In the genomic region with DNA sequence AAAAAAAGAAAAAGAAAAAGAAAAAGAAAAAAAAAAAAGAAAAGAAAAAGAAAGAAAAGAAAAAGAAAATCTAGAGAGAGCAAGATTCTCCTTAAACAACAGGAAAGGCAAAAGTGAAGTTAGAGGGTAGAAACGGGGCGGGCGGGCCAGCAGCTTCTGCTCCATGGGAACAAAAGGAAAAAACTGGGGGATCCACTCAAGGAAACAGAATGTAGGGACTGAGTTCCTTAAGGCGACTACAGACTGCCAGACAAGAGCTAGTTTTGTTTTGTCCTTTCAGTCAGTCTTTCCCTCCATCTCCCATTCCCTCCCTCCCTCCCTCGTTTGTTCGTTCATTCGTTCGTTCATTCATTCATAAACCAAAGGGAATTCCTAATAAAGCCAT, we compare ENCODE assay signal across 16 mouse cellular contexts. TPM values are rescaled to one million over a fixed set of nuclear protein-coding genes. Genes with fewer than 3 reads are reported as not detected.
DNase-seq lines count a peak whose midpoint lies in the region; ATAC-seq and TF ChIP-seq lines count a peak whose summit lies in the region.
"Had no signal": no experiment of that assay in that cellular context is flagged by ENCODE, and none has a peak within 500 bp of the region (broad histone marks: within the 10 kb centered on the region; RNA-seq: fewer than 3 reads in every experiment).

No protein-coding gene starts in this region.

- TF ChIP-seq POLR2A in lung, adult 2 months (IDR thresholded peaks at IDR 0.05; ENCODE audit: borderline replicate concordance, extremely low read depth, low read depth, low read length) = no peak

- no peaks in the 10 kb centered on the region for H3K27me3 ChIP-seq in forebrain, embryonic 12.5 days
- H3K27me3 ChIP-seq in forebrain, postnatal 0 days (ENCODE audit: insufficient read depth, low read length) = no peaks in the 10 kb centered on the region
- H3K27me3 ChIP-seq in hindbrain, embryonic 11.5 days (ENCODE audit: control insufficient read depth, insufficient read depth, low read length) = no peaks in the 10 kb centered on the region
- no peaks in the 10 kb centered on the region for H3K27me3 ChIP-seq in hindbrain, embryonic 13.5 days
- H3K27me3 ChIP-seq in lung, embryonic 16.5 days (ENCODE audit: control insufficient read depth, insufficient read depth, low read depth, low read length) = no peaks in the 10 kb centered on the region
- no peaks in the 10 kb centered on the region for H3K27me3 ChIP-seq in stomach, embryonic 14.5 days (ENCODE audit: control insufficient read depth, insufficient read depth, low read length)
- H3K27me3 ChIP-seq: hindbrain, embryonic 15.5 days had no signal

- no peak for DNase-seq in forebrain, postnatal 0 days
- no peak for DNase-seq in hindbrain, embryonic 11.5 days (ENCODE audit: low spot score)
- no peak for DNase-seq in lung, adult 2 months
- no peak for DNase-seq in spleen, adult 18-20 months
- DNase-seq: adrenal gland, postnatal 14 days; cerebellum, adult 2 months; kidney, adult 8-10 months; layer of hippocampus, adult 9-11 months; lung, postnatal 14 days; thymus, adult 18-20 months had no signal

- WGBS in forebrain, embryonic 12.5 days = 9% methylated on average over 8 of the region's 8 CpGs
- WGBS in forebrain, postnatal 0 days = 23% methylated on average over 8 of the region's 8 CpGs
- WGBS in hindbrain, embryonic 11.5 days = 21% methylated on average over 8 of the region's 8 CpGs
- 22% methylated on average over 8 of the region's 8 CpGs for WGBS in hindbrain, embryonic 13.5 days
- WGBS in lung, embryonic 16.5 days = 25% methylated on average over 8 of the region's 8 CpGs
- 60% methylated on average over 8 of the region's 8 CpGs for WGBS in lung, adult 2 months
- 31% methylated on average over 8 of the region's 8 CpGs for WGBS in stomach, embryonic 14.5 days

- H3K9me3 ChIP-seq in forebrain, embryonic 12.5 days = no peaks in the 10 kb centered on the region
- H3K9me3 ChIP-seq in forebrain, postnatal 0 days (ENCODE audit: low read length) = no peaks in the 10 kb centered on the region
- no peaks in the 10 kb centered on the region for H3K9me3 ChIP-seq in hindbrain, embryonic 11.5 days (ENCODE audit: control insufficient read depth, low read length)
- H3K9me3 ChIP-seq in hindbrain, embryonic 13.5 days = no peaks in the 10 kb centered on the region
- no peaks in the 10 kb centered on the region for H3K9me3 ChIP-seq in lung, embryonic 16.5 days (ENCODE audit: control insufficient read depth, low read length)
- no peaks in the 10 kb centered on the region for H3K9me3 ChIP-seq in stomach, embryonic 14.5 days (ENCODE audit: control insufficient read depth, low read depth, low read length)
- H3K9me3 ChIP-seq: hindbrain, embryonic 15.5 days had no signal

- 0 out of 2 replicates have a peak overlapping the region, but pooled peaks have one; percentile 46 for H3K27ac ChIP-seq in forebrain, embryonic 12.5 days
- no peak overlapping the region for H3K27ac ChIP-seq in forebrain, postnatal 0 days (ENCODE audit: low read depth, low read length)
- H3K27ac ChIP-seq in hindbrain, embryonic 11.5 days (ENCODE audit: low read depth, low read length) = peak overlapping the region; percentile 4; the same call in 1 of the 2 replicates
- no peak overlapping the region for H3K27ac ChIP-seq in hindbrain, embryonic 13.5 days
- peak overlapping the region; percentile 58 for H3K27ac ChIP-seq in lung, embryonic 16.5 days (ENCODE audit: low read length)
- H3K27ac ChIP-seq in stomach, embryonic 14.5 days (ENCODE audit: low read length) = peak overlapping the region; percentile 64; the same call in 1 of the 2 replicates
- H3K27ac ChIP-seq: hindbrain, embryonic 15.5 days had no signal

- H3K4me1 ChIP-seq in forebrain, embryonic 12.5 days = peaks cover 84% of the 10 kb centered on the region
- peaks cover 13% of the 10 kb centered on the region; the same call in 1 of the 2 replicates for H3K4me1 ChIP-seq in forebrain, postnatal 0 days (ENCODE audit: insufficient read depth)
- peaks cover 13% of the 10 kb centered on the region for H3K4me1 ChIP-seq in hindbrain, embryonic 11.5 days (replicated peaks; ENCODE audit: control insufficient read depth, insufficient read depth, low read length)
- peaks cover 69% of the 10 kb centered on the region for H3K4me1 ChIP-seq in hindbrain, embryonic 13.5 days (replicated peaks)
- H3K4me1 ChIP-seq in lung, embryonic 16.5 days (replicated peaks; ENCODE audit: control insufficient read depth, insufficient read depth, low read length) = peaks cover 46% of the 10 kb centered on the region
- H3K4me1 ChIP-seq in lung, adult 2 months (ENCODE audit: control insufficient read depth, insufficient read depth, low read length) = peaks cover 11% of the 10 kb centered on the region
- peaks cover 57% of the 10 kb centered on the region for H3K4me1 ChIP-seq in stomach, embryonic 14.5 days (ENCODE audit: control insufficient read depth, insufficient read depth, low read length)

- peaks cover 35% of the 10 kb centered on the region for H3K36me3 ChIP-seq in forebrain, embryonic 12.5 days (replicated peaks)
- peaks cover 30% of the 10 kb centered on the region for H3K36me3 ChIP-seq in forebrain, postnatal 0 days (ENCODE audit: insufficient read depth)
- H3K36me3 ChIP-seq in hindbrain, embryonic 11.5 days (ENCODE audit: control insufficient read depth, insufficient read depth, low read length) = no peaks in the 10 kb centered on the region
- no peaks in the 10 kb centered on the region for H3K36me3 ChIP-seq in hindbrain, embryonic 13.5 days
- H3K36me3 ChIP-seq in lung, embryonic 16.5 days (ENCODE audit: control insufficient read depth, insufficient read depth, low read length) = peaks cover 6% of the 10 kb centered on the region; the same call in 1 of the 2 replicates
- H3K36me3 ChIP-seq in stomach, embryonic 14.5 days (ENCODE audit: control insufficient read depth, insufficient read depth, low read length) = peaks cover 8% of the 10 kb centered on the region
- H3K36me3 ChIP-seq: hindbrain, embryonic 15.5 days had no signal

- H3K4me3 ChIP-seq in forebrain, embryonic 12.5 days (replicated peaks) = no peak overlapping the region
- H3K4me3 ChIP-seq in forebrain, postnatal 0 days (ENCODE audit: low read depth, low read length) = no peak overlapping the region
- no peak overlapping the region for H3K4me3 ChIP-seq in hindbrain, embryonic 11.5 days (ENCODE audit: low read depth, low read length)
- no peak overlapping the region for H3K4me3 ChIP-seq in hindbrain, embryonic 13.5 days
- no peak overlapping the region for H3K4me3 ChIP-seq in lung, embryonic 16.5 days (ENCODE audit: low read length)
- no peak overlapping the region for H3K4me3 ChIP-seq in lung, adult 2 months (replicated peaks; ENCODE audit: extremely low read depth, low read depth, low read length)
- no peak overlapping the region for H3K4me3 ChIP-seq in stomach, embryonic 14.5 days (ENCODE audit: low read depth, low read length)
- H3K4me3 ChIP-seq: hindbrain, embryonic 15.5 days had no signal

- no peak for TF ChIP-seq CTCF in forebrain, postnatal 0 days (IDR thresholded peaks at IDR 0.05; ENCODE audit: low read depth)
- TF ChIP-seq CTCF in lung, adult 2 months (IDR thresholded peaks at IDR 0.05; ENCODE audit: insufficient read depth, low read length) = no peak

- no peak overlapping the region for H3K4me2 ChIP-seq in forebrain, embryonic 12.5 days
- H3K4me2 ChIP-seq in forebrain, postnatal 0 days (ENCODE audit: low read depth) = no peak overlapping the region
- no peak overlapping the region for H3K4me2 ChIP-seq in hindbrain, embryonic 11.5 days (replicated peaks; ENCODE audit: low read depth, low read length)
- H3K4me2 ChIP-seq in hindbrain, embryonic 13.5 days = no peak overlapping the region
- H3K4me2 ChIP-seq in lung, embryonic 16.5 days (ENCODE audit: low read depth, low read length) = no peak overlapping the region
- H3K4me2 ChIP-seq in stomach, embryonic 14.5 days (replicated peaks; ENCODE audit: low read depth, low read length) = no peak overlapping the region
- H3K4me2 ChIP-seq: hindbrain, embryonic 15.5 days; midbrain, embryonic 11.5 days had no signal

- no peak for ATAC-seq in forebrain, embryonic 12.5 days (ENCODE audit: low FRiP score)
- ATAC-seq in forebrain, postnatal 0 days = no peak
- ATAC-seq in hindbrain, embryonic 11.5 days (ENCODE audit: low FRiP score) = no peak
- ATAC-seq in hindbrain, embryonic 13.5 days (ENCODE audit: low FRiP score) = no peak
- no peak for ATAC-seq in lung, embryonic 16.5 days (ENCODE audit: low read depth)
- no peak for ATAC-seq in stomach, embryonic 14.5 days (ENCODE audit: insufficient number of reproducible peaks, insufficient read depth, low FRiP score, low read depth)

- no peak overlapping the region for H3K9ac ChIP-seq in forebrain, embryonic 12.5 days
- no peak overlapping the region for H3K9ac ChIP-seq in forebrain, postnatal 0 days
- H3K9ac ChIP-seq in hindbrain, embryonic 11.5 days (ENCODE audit: low read depth, low read length) = no peak overlapping the region
- H3K9ac ChIP-seq in hindbrain, embryonic 13.5 days = no peak overlapping the region
- no peak overlapping the region for H3K9ac ChIP-seq in lung, embryonic 16.5 days (ENCODE audit: low read length)
- H3K9ac ChIP-seq in stomach, embryonic 14.5 days (replicated peaks; ENCODE audit: low read depth, low read length) = no peak overlapping the region
- H3K9ac ChIP-seq: hindbrain, embryonic 15.5 days had no signal

RNA-seq across cellular contexts. Expression of a gene that starts 25.8 kb away (rescaled TPM):
- 69.4 and 72.2 TPM in 2 replicates for polyA plus RNA-seq in forebrain, embryonic 12.5 days (2016; fragmentation: Nextera tagmentation; extraction: Ambion mirVana)
- 79.2 and 95.9 TPM in 2 replicates for total RNA-seq in forebrain, postnatal 0 days (2014; rRNA removed)
- 52.6 and 60.5 TPM in 2 replicates for polyA plus RNA-seq in forebrain, postnatal 0 days (2015; fragmentation: Nextera tagmentation; extraction: Ambion mirVana)
- 49.0 and 59.2 TPM in 2 replicates for polyA plus RNA-seq in hindbrain, embryonic 11.5 days (2014; fragmentation: Nextera tagmentation; extraction: Ambion mirVana)
- polyA plus RNA-seq in hindbrain, embryonic 13.5 days (2015; fragmentation: Nextera tagmentation; extraction: Ambion mirVana) = 53.6 and 54.9 TPM in 2 replicates
- polyA plus RNA-seq in lung, embryonic 16.5 days (2015; fragmentation: Nextera tagmentation; extraction: Ambion mirVana) = 34.0 and 34.3 TPM in 2 replicates
- 45.2 and 56.8 TPM in 2 replicates for polyA plus RNA-seq in lung, adult 2 months (2012; rRNA removed)
- 60.3 and 64.1 TPM in 2 replicates for polyA plus RNA-seq in stomach, embryonic 14.5 days (2014; fragmentation: Nextera tagmentation; extraction: Ambion mirVana)

Comparison
In these comparisons a context has a peak if more than half of its experiments do, and no peak if none do; other contexts are left out.
1. H3K27ac ChIP-seq: peak in forebrain, embryonic 12.5 days (single experiment), hindbrain, embryonic 11.5 days (single experiment), lung, embryonic 16.5 days (single experiment) and stomach, embryonic 14.5 days (single experiment); none in forebrain, postnatal 0 days (single experiment) and hindbrain, embryonic 13.5 days (single experiment).